Mouse (Mus musculus) small intestine, adult 2 months (tissue): ENCODE results near the gene Lrp2. TPM values are rescaled to one million over a fixed set of nuclear protein-coding genes. Genes with fewer than 3 reads are reported as not detected.
A peak's percentile ranks its signal among the peaks of the same experiment; 100 is the strongest.

Source experiments
- H3K27ac ChIP-seq: fragments of 200-500 bp; 2 replicates; pipeline ENCODE4 v1.5.1; 2012; ENCODE audit warnings: low read depth, low read length, control low read depth, inconsistent platforms; ENCODE audit not compliant: insufficient read depth
- H3K27me3 ChIP-seq: fragments of 200-500 bp; 2 replicates; pipeline ENCODE4 v1.6.1; 2012; ENCODE audit warnings: mild to moderate bottlenecking, moderate library complexity, low read length, inconsistent platforms; ENCODE audit not compliant: control insufficient read depth, insufficient read depth
- H3K36me3 ChIP-seq: fragments of 200-500 bp; 2 replicates; pipeline ENCODE4 v1.6.1; 2012; ENCODE audit warnings: mild to moderate bottlenecking, low read length, control low read depth, inconsistent platforms; ENCODE audit not compliant: control insufficient read depth, insufficient read depth
- H3K4me1 ChIP-seq: fragments of 200-500 bp; 2 replicates; pipeline ENCODE4 v1.6.1; 2012; ENCODE audit warnings: low read length, inconsistent platforms, mixed read lengths; ENCODE audit not compliant: control insufficient read depth, insufficient read depth, insufficient read length
- H3K4me3 ChIP-seq: fragments of 200-500 bp; 2 replicates; pipeline ENCODE4 v1.5.1; 2012; ENCODE audit warnings: low read depth, mild to moderate bottlenecking, control low read depth, inconsistent platforms, low read length, moderate library complexity
- CTCF ChIP-seq: fragments of 200-500 bp; IDR thresholded peaks from 2 replicates; pipeline ENCODE4 v1.5.1; 2012; ENCODE audit warnings: low read depth, mild to moderate bottlenecking, control low read depth, inconsistent platforms, low read length, moderate library complexity, mixed read lengths; ENCODE audit not compliant: insufficient replicate concordance, insufficient read length; ENCODE audit errors: extremely low read depth
- POLR2A ChIP-seq: fragments of 200-500 bp; IDR thresholded peaks from 2 replicates; pipeline ENCODE4 v1.6.1; 2012; ENCODE audit warnings: low read depth, mild to moderate bottlenecking, control low read depth, inconsistent platforms, low read length, moderate library complexity
- WGBS: fragments of 180-500 bp; shearing (Covaris S2); methylation state at CpG from one replicate; pipeline ENCODE4 v1.1.7; 2018; 5-methylcytosine and 5-hydroxymethylcytosine counted together
- polyA plus RNA-seq: library from polyadenylated mRNA; depleted of rRNA; stranded (reverse); fragments of >200 nt; gene quantifications from 2 replicates; pipeline ENCODE4 v1.2.3, GENCODE M21; 2012

Lrp2 gene
- polyA plus RNA-seq, 1 experiment: not detected

- no peak overlapping the region for H3K27ac ChIP-seq
- no peaks in the 10 kb centered on the region for H3K27me3 ChIP-seq
- TF ChIP-seq CTCF (no peak), POLR2A (no peak)
- H3K4me1 ChIP-seq: peaks cover 1% of the 10 kb centered on the region; the same call in 1 of the 2 replicates
- no peak overlapping the region for H3K4me3 ChIP-seq
- 69% methylated on average over 6 of the region's 6 CpGs for WGBS
- H3K36me3 ChIP-seq: no peaks in the 10 kb centered on the region
These were observed 184.0 kb downstream of the Lrp2 start for GRCm38 (mm10) chr2:69401891-69402290.

- Histone ChIP-seq H3K4me1 (peaks cover 1% of the 10 kb centered on the region; the same call in 1 of the 2 replicates), H3K4me3 (no peak overlapping the region), H3K36me3 (no peaks in the 10 kb centered on the region), H3K27me3 (no peaks in the 10 kb centered on the region), H3K27ac (no peak overlapping the region)
- WGBS: 31% methylated on average over 7 of the region's 7 CpGs
- TF ChIP-seq CTCF (no peak), POLR2A (no peak)
These were observed 184.8 kb downstream of the Lrp2 start for GRCm38 (mm10) chr2:69400866-69401604.

DNA sequence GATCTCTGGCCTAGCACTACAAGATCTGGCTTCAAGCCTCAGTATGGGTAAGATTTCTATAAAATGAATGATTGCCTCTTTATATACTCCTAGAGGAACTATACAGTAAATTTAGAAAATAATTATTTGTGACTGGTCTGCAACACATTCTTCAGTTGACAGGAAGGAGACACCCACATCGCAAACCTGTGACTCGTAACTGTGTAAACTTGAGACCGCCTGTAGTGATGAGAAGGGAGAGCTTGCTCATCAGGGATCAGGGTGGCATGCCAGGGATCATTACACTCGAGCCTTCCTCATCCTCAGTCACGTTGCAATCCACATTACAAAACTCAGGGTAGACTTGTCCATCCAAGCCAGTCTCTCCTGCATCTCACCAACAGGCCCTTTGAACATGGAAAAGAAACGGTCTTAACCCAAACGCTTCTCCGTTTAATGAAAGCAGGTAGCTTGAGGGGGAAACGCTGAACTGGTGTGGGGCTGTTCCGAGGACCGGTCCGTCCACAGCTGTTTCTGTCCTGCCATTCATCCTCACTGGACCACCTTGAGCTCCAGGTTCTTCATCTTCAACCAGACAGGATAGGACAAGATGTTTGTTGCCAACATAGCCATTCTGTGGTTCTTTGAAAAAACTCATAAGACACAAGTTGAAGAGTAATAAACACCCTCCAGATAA, 189.0 kb downstream of the Lrp2 start:
- H3K4me3 ChIP-seq: no peak overlapping the region
- TF ChIP-seq POLR2A (no peak), CTCF (no peak)
- peaks cover 1% of the 10 kb centered on the region; the same call in 1 of the 2 replicates for H3K4me1 ChIP-seq
- no peaks in the 10 kb centered on the region for H3K27me3 ChIP-seq
- no peak overlapping the region for H3K27ac ChIP-seq
- 86% methylated on average over 12 of the region's 12 CpGs for WGBS
- H3K36me3 ChIP-seq: no peaks in the 10 kb centered on the region

DNA sequence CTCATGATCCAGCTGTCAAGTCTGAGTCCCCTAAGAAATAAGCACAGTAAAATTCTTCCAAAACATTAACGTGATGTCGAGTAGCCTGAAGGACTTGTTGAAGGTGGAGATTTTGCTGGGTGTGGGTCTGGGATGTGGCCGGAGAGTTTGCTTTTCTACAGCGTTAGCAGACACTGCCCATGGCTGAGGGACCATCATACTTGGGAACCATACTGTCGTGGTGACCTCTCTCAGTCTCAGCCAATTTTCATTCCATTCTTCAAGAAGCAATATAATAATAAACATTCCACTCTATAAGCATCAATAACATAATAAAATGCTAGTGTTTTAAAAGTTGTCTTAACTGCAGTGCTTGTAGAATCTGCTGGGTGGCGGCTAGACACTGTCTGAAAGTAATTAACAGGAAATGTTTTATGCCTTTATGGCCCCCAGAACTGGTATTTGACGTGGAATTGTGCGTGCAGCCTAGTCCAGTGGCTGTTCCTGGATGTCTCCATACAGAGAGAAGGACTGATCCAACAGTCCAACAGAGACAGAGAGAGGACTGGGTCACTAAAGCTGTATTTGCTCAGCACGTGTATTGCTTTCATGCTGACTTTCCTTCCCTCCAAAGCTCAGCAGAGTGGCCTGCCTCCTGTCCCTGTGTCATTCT, 190.1 kb downstream of the Lrp2 start:
- Histone ChIP-seq H3K4me3 (no peak overlapping the region), H3K36me3 (no peaks in the 10 kb centered on the region), H3K4me1 (no peaks in the 10 kb centered on the region; the same call in 1 of the 2 replicates), H3K27ac (no peak overlapping the region), H3K27me3 (no peaks in the 10 kb centered on the region)
- WGBS: 32% methylated on average over 9 of the region's 9 CpGs
- TF ChIP-seq CTCF (no peak), POLR2A (no peak)

- 83% methylated on average over 2 of the region's 2 CpGs for WGBS
- no peaks in the 10 kb centered on the region for H3K27me3 ChIP-seq
- no peak overlapping the region for H3K27ac ChIP-seq
- TF ChIP-seq CTCF (no peak), POLR2A (no peak)
- no peak overlapping the region for H3K4me3 ChIP-seq
- no peaks in the 10 kb centered on the region for H3K36me3 ChIP-seq
- H3K4me1 ChIP-seq: no peaks in the 10 kb centered on the region; the same call in 1 of the 2 replicates
These were observed 191.9 kb downstream of the Lrp2 start for GRCm38 (mm10) chr2:69393947-69394346.

DNA sequence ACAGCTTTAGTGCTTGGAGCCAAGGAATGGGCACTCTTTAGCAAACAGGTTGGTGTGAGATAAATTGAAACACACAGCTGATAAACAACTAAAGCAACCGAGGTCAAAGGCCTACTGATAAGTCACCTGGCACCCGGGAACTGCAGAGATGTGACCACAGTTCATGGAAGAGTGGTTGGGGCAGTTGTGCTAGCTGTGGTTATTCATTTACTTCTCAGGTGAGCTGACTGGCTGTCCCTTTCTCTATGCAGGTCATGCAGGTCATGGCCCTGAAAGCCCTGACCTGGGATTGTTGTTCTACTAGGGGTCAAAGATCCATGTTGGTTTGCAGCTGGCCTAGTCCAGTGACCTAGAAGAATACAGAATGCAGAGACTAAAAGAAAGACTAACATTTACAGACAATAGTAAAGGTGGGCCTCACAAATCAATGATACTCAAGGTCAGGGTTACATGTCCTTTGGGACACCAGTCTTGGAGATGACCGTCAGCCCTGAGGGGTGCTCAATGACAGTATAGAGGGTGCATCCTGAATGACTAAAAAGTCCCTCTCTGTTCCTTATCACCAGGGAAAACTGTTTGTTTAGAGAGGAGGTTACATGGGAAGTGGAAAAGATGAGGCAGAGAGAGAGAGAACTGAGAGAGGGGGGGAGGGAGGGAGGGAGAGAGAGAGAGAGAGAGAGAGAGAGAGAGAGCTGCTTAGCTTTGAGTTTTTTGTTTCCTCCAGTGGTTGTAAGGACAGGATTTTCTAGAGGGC, 199.6 kb downstream of the Lrp2 start:
- Histone ChIP-seq H3K4me3 (no peak overlapping the region), H3K27ac (peak overlapping the region; percentile 74), H3K4me1 (peaks cover 17% of the 10 kb centered on the region; the same call in 1 of the 2 replicates), H3K36me3 (no peaks in the 10 kb centered on the region), H3K27me3 (no peaks in the 10 kb centered on the region)
- WGBS: 27% methylated on average over 3 of the region's 3 CpGs
- TF ChIP-seq CTCF (no peak), POLR2A (no peak)
